In the genomic region with DNA sequence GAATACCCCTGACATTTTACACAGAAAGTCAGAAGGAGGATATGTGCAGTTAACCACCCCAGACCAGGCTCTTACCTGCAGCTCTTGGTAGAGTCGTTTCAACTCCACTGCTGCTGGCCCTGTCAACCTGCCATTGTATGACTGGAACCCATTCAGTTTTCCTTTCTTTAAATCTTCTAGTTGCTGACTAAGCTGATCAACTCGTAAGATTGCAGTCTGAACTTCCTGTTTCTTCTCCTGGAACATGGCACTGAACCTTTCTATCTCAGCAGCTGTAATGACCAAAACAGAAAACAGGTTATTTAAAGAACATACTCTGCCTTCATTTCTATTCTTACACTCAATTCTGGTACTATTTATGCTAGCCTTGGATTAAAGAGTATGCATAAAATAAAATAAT, we compare ENCODE assay signal across 20 mouse cellular contexts. TPM values are rescaled to one million over a fixed set of nuclear protein-coding genes. Genes with fewer than 3 reads are reported as not detected.
DNase-seq lines count a peak whose midpoint lies in the region; ATAC-seq and TF ChIP-seq lines count a peak whose summit lies in the region.
"Had no signal": no experiment of that assay in that cellular context is flagged by ENCODE, and none has a peak within 500 bp of the region (broad histone marks: within the 10 kb centered on the region; RNA-seq: fewer than 3 reads in every experiment).

No protein-coding gene starts in this region.

- 0 out of 2 replicates have a peak overlapping the region, but pooled peaks have one; percentile 7 for H3K9ac ChIP-seq in MEL (ENCODE audit: control insufficient read depth, low read depth, low read length, poor library complexity, severe bottlenecking)
- H3K9ac ChIP-seq: embryonic facial prominence, embryonic 13.5 days; heart, embryonic 12.5 days; hindbrain, embryonic 14.5 days; intestine, embryonic 15.5 days had no signal

- peak in 1 of 2 experiments; percentile 62; a peak in 1 of 4 replicates for TF ChIP-seq EP300 in MEL (IDR thresholded peaks at IDR 0.05; ENCODE audit: low read depth in 1 of 2, low read length in 2 of 2)

- ATAC-seq in granulocyte monocyte progenitor cell, adult 5-6 weeks (replicated peaks; ENCODE audit: poor library complexity, severe bottlenecking), result peak; percentile 67
- ATAC-seq: CD4-positive, CD25-positive, alpha-beta regulatory T cell, adult 4 months; forebrain, embryonic 14.5 days; intestine, embryonic 15.5 days had no signal

- peak overlapping the region; percentile 3; the same call in 1 of the 2 replicates for H3K27ac ChIP-seq in MEL (ENCODE audit: control insufficient read depth, low read depth, low read length)
- no peak overlapping the region for H3K27ac ChIP-seq in kidney, adult 2 months (ENCODE audit: insufficient read depth, low read depth, low read length)
- H3K27ac ChIP-seq: embryonic facial prominence, embryonic 13.5 days; hindbrain, embryonic 10.5 days; hindbrain, embryonic 14.5 days; intestine, embryonic 15.5 days had no signal

- H3K79me2 ChIP-seq in MEL (ENCODE audit: control insufficient read depth, insufficient read depth, low read length, poor library complexity), result no peaks in the 10 kb centered on the region

- H3K9me3 ChIP-seq in MEL (replicated peaks; ENCODE audit: insufficient read depth, low read length), result no peaks in the 10 kb centered on the region
- H3K9me3 ChIP-seq: embryonic facial prominence, embryonic 13.5 days; heart, embryonic 12.5 days; hindbrain, embryonic 10.5 days; intestine, embryonic 15.5 days had no signal

- TF ChIP-seq POLR2A in MEL (IDR thresholded peaks at IDR 0.05; ENCODE audit: control insufficient read depth in 1 of 2, insufficient read depth in 1 of 2, low read depth in 1 of 2, low read length in 2 of 2, poor library complexity in 1 of 2), result no peak
- no peak for TF ChIP-seq POLR2A in kidney, adult 2 months (IDR thresholded peaks at IDR 0.05; ENCODE audit: low read depth, low read length)

- peak; percentile 30 for DNase-seq in thymus, postnatal 0 days (ENCODE audit: low spot score)
- no peak for DNase-seq in thymus, postnatal 10 days (ENCODE audit: low spot score in 2 of 2)
- DNase-seq in MEL (ENCODE audit: low read depth, low spot score) (peak; percentile 73), liver (no peak)
- DNase-seq in kidney, adult 2 months, result no peak
- no peak for DNase-seq in spleen, postnatal 4 days (ENCODE audit: low spot score in 2 of 2)
- DNase-seq: adrenal gland, postnatal 10 days; B cell, adult 2 months; cerebellum, adult 11-12 months; cerebellum, adult 9-10 months; cerebellum, postnatal 25 days; gastrocnemius, postnatal 14 days had no signal

- no peak for TF ChIP-seq CTCF in MEL (IDR thresholded peaks at IDR 0.05 in 2 of 3, conservative IDR thresholded peaks at IDR 0.05 in 1 of 3; ENCODE audit: control insufficient read depth in 1 of 3, insufficient read depth in 1 of 3, low read depth in 2 of 3, low read length in 3 of 3, poor library complexity in 1 of 3, severe bottlenecking in 1 of 3)
- TF ChIP-seq CTCF in kidney, adult 2 months (conservative IDR thresholded peaks at IDR 0.05; ENCODE audit: insufficient read depth, insufficient read length, low read depth, low read length), result no peak

- no peak overlapping the region for H3K4me3 ChIP-seq in MEL (ENCODE audit: control insufficient read depth in 1 of 2, insufficient read depth in 1 of 2, low read depth in 2 of 2, low read length in 2 of 2)
- H3K4me3 ChIP-seq in kidney, adult 2 months (ENCODE audit: insufficient read depth, low read depth, low read length), result no peak overlapping the region
- H3K4me3 ChIP-seq: embryonic facial prominence, embryonic 13.5 days; heart, embryonic 12.5 days; hindbrain, embryonic 10.5 days; intestine, embryonic 15.5 days had no signal

- H3K4me1 ChIP-seq in MEL (ENCODE audit: control insufficient read depth in 1 of 2, insufficient read depth in 2 of 2, low read length in 2 of 2), result peaks cover 9 to 18% of the 10 kb centered on the region in 2 experiments
- H3K4me1 ChIP-seq in kidney, adult 2 months (ENCODE audit: control insufficient read depth, insufficient read depth, low read length), result no peaks in the 10 kb centered on the region

- TF ChIP-seq RAD21 in MEL (IDR thresholded peaks at IDR 0.05; ENCODE audit: low read depth, low read length), result no peak

- WGBS in kidney, adult 2 months, result 46% methylated on average over 2 of the region's 2 CpGs

- no peaks in the 10 kb centered on the region for H3K27me3 ChIP-seq in MEL (ENCODE audit: control insufficient read depth in 1 of 2, insufficient read depth in 2 of 2, low read length in 2 of 2)
- H3K27me3 ChIP-seq in kidney, adult 2 months (replicated peaks; ENCODE audit: control insufficient read depth, insufficient read depth, low read length), result no peaks in the 10 kb centered on the region
- H3K27me3 ChIP-seq: embryonic facial prominence, embryonic 13.5 days; heart, embryonic 12.5 days; intestine, embryonic 15.5 days had no signal

- peaks cover 0 to 10% of the 10 kb centered on the region in 2 experiments; a peak in 2 of 4 replicates for H3K36me3 ChIP-seq in MEL (ENCODE audit: control insufficient read depth in 1 of 2, insufficient read depth in 2 of 2, low read length in 2 of 2)
- no peaks in the 10 kb centered on the region; the same call in 1 of the 2 replicates for H3K36me3 ChIP-seq in kidney, adult 2 months (ENCODE audit: control insufficient read depth, insufficient read depth, low read length)
- H3K36me3 ChIP-seq: hindbrain, embryonic 10.5 days had no signal

TF ChIP-seq in MEL, 35 proteins besides CTCF, POLR2A, EP300 and RAD21:
- TF ChIP-seq MYC (IDR thresholded peaks at IDR 0.05; ENCODE audit: low read depth, low read length) (peak; percentile 9; the same call in 1 of the 2 replicates), SMC3 (IDR thresholded peaks at IDR 0.05; ENCODE audit: low read depth, low read length) (peak; percentile 32; the same call in 1 of the 2 replicates), E2F4 (IDR thresholded peaks at IDR 0.05; ENCODE audit: borderline replicate concordance, low read depth, low read length) (no peak), SIN3A (IDR thresholded peaks at IDR 0.05; ENCODE audit: low read length) (peak; percentile 45; the same call in 1 of the 2 replicates), ZC3H11A (IDR thresholded peaks at IDR 0.05; ENCODE audit: low read depth, low read length) (no peak; the same call in 1 of the 2 replicates), HCFC1 (IDR thresholded peaks at IDR 0.05; ENCODE audit: low read depth, low read length) (no peak), ETS1 (IDR thresholded peaks at IDR 0.05; ENCODE audit: low read depth, low read length) (peak; percentile 87), MAFK (IDR thresholded peaks at IDR 0.05; ENCODE audit: borderline replicate concordance, low read depth, low read length) (peak; percentile 97), GATA1 (IDR thresholded peaks at IDR 0.05; ENCODE audit: low read depth, low read length) (peak; percentile 89)

RNA-seq across cellular contexts. Expression of a gene that starts 29.5 kb away (rescaled TPM):
- polyA plus RNA-seq in thymus, postnatal 0 days (2015; fragmentation: Nextera tagmentation; extraction: Ambion mirVana), result 73.7 and 76.6 TPM in 2 replicates
- 7.2 and 8.1 TPM in 2 replicates for total RNA-seq in MEL (2012; rRNA removed)
- polyA plus RNA-seq in MEL (2012; ENCODE audit: insufficient read depth in 1 of 2, insufficient read length in 2 of 2, low read depth in 1 of 2, low replicate concordance in 2 of 2, missing spikeins in 1 of 2), result 1 to 10 TPM in 1 of 2 experiments, not detected in 1; 9.1 TPM
- total RNA-seq in granulocyte monocyte progenitor cell, adult 5-6 weeks (2014; fragmentation: Nextera tagmentation), result 14.0 and 19.5 TPM in 2 replicates
- total RNA-seq in granulocyte monocyte progenitor cell, adult 5-6 weeks (2017), result 5.3 and 6.2 TPM in 2 replicates
- 97.0 and 105 TPM in 2 replicates for polyA plus RNA-seq in kidney, adult 2 months (2012; rRNA removed)

RNA-seq across cellular contexts. Expression of a gene that starts 29.8 kb away (rescaled TPM):
- 5.0 and 5.7 TPM in 2 replicates for polyA plus RNA-seq in thymus, postnatal 0 days (2015; fragmentation: Nextera tagmentation; extraction: Ambion mirVana)
- total RNA-seq in MEL (2012; rRNA removed), result 9.0 and 10.0 TPM in 2 replicates
- 10 to 100 TPM in 1 of 2 experiments, not detected in 1; 18.8 TPM for polyA plus RNA-seq in MEL (2012; ENCODE audit: insufficient read depth in 1 of 2, insufficient read length in 2 of 2, low read depth in 1 of 2, low replicate concordance in 2 of 2, missing spikeins in 1 of 2)
- total RNA-seq in granulocyte monocyte progenitor cell, adult 5-6 weeks (2014; fragmentation: Nextera tagmentation), result 16.7 and 31.1 TPM in 2 replicates
- total RNA-seq in granulocyte monocyte progenitor cell, adult 5-6 weeks (2017), result 6.8 and 8.6 TPM in 2 replicates
- polyA plus RNA-seq in kidney, adult 2 months (2012; rRNA removed), result 5.3 and 6.0 TPM in 2 replicates

Comparison
In these comparisons a context has a peak if more than half of its experiments do, and no peak if none do; other contexts are left out.
1. DNase-seq: peak in thymus, postnatal 0 days (single experiment) and MEL (single experiment); none in thymus, postnatal 10 days (0 of 2), kidney, adult 2 months (single experiment), liver (single experiment) and spleen, postnatal 4 days (0 of 2).